Mouse (Mus musculus) lung, postnatal 14 days (tissue): Measurements from ENCODE around the gene Sema4d.

Experiments used
- DNase-seq: peaks from one replicate; pipeline ENCODE4 v3.0.0; 2021

The Sema4d gene

DNA sequence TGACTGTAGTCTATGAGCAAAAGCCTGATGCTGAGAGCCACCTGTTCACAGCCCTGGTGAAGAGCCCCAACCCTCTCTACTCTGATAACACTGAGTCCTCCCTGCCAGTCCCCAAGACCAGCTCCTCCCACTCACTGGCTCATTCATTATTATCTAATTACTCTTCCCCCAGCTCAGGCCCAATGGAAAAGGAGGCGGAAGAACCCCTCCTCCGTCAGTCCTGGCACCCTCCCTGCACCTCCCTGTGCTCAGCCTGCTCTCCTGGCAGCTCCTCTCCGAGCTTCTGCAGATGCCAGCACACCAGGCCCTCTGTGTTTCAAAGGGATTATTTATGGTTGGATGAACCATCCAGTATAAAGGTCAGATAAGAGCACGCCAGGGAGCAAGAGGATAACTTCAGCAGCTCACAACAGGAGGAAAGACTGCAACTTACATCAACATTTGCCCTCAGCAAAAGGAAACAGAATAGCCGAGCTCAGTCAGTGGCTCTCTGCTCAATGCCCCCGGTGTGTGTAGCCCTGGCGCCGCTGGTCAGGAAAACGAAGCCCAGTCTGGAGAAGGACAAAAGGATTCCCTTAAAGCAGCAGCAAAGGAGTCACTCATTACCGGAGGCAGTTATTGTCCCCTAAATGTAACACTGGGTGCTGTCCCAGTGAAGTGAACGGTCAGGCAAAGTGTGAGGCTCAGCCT is 16.4 kb downstream of the Sema4d start:
- peak; percentile 49 for DNase-seq

DNA sequence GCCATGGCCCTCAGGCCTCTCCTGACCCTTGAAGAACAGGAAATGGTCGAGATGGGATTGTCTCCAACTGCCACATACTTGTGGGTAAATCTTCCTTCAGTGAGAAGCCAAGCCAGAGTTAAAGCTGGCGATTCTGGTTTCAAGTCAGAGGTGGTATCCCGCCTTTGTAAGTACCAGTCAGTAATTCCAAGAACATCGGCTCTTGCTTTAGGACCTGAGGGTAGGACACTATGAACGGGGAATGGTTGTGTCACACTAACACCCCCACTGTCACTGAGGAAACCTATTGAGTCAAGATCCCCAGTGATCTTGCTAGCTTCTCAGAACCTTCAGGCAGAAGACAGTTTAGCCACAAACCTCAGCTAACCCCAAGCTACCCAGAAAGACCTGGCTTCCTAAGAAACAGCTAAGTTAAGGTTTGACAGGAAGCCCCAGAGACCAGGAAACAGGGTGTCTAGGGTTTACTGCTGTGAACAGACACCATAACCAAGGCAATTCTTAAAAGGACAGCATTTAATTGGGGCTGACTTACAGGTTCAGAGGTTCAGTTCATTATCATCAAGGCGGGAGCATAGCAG is 17.3 kb downstream of the Sema4d start:
- no peak for DNase-seq

DNA sequence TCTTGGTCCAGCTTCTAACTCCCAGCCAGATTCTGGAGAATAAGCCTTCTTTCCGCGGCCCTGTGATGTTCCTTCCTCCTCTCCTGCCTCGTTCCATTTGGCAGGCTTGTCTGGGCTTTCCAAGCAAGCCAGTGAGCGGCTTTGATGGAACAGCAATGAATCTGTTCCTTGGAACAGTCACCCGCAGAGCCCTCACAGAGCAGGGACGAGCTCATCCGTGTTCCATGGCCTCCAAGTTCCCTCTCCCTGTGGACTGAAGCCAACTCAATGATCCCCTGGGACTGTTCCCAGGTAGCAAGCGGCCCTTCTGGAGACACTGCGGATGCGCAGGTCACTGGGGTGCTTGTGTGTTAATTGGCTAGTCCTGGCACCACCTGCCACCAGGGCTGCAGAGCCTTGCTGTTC is 21.7 kb downstream of the Sema4d start:
- no peak for DNase-seq

DNA sequence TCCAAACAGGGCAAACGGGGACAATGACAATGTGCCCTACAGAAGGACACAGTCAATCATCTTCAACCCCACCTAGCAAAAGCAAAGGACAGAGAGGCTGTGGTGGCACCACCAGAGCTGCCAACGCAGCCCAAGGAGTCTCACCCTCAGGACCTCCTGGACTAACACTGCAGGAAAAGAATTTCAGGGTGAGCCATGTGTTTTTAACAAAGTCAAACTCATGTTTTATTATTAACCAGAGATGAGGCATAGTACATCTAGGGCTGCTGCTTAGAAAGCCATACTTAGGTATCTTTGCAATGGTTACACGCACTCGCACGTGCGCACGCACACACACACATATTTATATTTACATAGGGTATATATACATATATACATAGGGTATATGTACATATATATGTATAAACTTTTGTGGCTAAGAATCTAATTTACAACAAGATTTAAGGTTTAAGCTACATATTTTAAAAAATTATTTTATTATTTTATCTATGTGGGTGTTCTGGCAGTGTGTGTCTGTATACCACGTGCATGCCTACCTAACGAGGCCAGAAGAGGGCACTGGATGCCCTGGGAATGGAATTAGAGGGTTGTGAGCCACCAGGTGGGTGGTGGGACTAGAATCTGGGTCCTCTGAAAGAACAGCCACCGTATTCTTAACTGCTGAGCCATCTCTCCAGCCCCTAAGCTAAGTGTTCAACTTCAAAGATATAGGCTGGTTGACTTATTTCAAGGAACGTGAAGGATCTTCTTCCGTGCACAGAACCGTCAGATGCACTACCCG is 22.7 kb downstream of the Sema4d start:
- no peak for DNase-seq

DNA sequence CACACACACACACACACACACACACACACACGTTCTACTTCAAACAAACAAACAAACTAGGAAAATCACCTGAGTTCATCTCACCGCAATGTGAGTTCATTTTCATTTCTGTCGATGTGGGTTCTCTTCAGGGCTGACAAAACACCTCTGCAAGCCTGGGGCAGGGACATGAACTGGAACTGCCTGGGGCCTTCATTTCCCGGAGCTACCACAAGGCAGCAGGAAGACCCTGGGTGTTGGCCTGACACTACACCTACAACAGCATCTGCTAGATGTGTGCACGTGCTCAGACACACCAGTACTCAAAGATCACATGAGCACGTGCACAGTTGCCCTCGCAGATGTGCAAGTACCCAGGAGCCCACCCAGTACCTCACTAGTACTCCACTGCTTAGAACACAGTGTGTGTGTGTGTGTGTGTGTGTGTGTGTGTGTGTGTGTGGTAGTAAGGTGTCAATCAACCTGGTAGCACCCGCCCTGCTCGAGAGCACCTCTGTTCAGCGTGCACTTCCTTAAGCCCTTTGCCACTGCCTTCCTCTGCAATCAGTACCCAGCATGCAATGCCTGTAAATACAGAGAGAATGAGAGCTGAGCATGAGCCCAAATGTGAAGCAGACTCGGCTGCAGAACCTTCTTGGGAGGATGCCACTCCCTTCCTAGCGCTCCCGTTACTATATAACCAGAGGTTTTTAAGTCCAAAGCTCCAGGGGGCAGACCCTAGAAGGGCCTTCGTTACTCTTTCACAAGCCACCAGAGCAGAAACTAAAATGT is 25.4 kb downstream of the Sema4d start:
- no peak for DNase-seq

DNA sequence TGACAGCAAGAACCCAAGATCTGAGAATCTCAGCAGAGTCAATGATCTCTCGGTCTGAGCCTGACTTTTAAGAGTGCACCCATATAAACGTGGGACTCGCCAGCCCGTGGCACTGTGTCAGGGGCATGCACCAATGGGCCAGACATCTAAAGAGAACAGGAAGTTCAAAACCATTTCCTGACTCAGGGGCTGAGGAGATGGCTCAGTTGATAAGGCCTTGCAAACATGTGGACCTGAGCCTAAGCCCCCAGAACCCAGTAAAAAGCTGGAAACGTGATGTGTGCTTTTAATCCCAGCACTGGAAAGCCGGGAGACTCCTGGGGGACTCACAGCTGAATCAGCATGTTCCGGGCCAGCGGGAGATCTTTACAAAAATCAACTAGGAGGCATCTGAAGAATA is 26.0 kb downstream of the Sema4d start:
- DNase-seq = no peak

DNA sequence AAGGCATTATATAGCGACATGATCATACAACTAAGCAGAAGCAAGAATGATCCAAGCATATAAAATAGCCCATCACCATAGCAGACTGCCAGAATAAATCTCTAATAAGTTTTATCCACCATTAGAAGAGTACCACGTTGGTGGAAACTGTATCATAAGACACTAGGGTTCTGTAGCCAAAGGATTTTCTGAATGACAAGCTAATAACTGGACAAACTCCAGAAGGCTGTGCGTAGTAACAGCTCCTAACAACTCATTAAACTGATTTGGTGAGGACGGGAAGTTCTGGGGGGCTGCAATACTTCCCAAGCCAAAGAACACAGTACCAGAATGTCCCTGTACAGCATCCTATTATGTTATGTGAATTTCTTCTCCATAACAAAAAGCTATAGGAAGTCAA is 26.8 kb downstream of the Sema4d start:
- DNase-seq = no peak

DNA sequence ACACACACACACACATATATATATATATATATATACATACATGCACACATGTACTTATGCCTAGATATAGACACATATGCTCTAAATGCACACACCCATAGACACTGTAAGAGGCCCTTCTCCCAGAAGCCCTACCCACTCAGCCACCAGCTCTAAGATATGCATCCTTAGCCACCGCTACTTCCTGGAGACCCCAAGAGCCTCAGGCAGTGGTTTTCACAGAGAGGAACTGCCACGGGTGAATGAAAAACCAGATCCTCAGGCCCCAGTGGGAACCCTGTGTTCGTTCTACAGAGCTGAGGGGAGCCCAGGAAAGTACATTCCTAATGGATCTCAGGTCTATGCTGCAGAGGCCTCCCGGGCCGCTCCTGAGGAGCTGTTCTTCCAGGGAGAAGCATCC is 28.2 kb downstream of the Sema4d start:
- no peak for DNase-seq

DNA sequence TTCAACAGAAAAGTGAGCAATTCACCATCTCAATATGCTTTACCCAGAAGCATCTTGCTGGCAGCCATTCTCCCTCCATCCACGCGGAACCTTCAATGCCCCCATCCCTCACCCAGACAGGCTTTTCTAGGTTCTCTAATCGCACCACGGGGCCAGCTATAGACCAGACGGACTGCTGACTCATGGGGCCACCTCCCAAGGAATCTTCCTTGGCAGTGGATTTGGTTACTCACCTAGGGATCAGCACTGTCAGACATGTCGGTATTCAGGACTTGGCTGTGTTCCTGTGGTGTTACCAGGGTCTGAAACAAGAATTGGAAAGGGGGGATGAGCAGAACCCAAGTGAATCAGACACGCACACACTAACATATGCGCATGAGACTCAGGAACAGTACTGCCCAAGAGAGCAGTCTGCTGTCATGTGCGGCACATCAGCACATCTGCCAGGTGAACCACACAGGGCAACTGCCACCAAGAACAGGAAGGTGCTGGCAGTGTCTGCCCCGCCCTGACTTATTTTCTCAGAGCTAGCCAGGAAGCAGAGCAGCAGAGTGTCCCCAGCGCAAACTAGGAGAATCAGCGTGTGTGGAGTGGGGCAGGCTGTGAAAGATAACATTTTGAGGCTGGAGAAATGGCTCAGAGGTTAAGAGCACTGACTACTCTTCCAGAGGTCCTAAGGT is 30.4 kb downstream of the Sema4d start:
- DNase-seq = no peak

DNA sequence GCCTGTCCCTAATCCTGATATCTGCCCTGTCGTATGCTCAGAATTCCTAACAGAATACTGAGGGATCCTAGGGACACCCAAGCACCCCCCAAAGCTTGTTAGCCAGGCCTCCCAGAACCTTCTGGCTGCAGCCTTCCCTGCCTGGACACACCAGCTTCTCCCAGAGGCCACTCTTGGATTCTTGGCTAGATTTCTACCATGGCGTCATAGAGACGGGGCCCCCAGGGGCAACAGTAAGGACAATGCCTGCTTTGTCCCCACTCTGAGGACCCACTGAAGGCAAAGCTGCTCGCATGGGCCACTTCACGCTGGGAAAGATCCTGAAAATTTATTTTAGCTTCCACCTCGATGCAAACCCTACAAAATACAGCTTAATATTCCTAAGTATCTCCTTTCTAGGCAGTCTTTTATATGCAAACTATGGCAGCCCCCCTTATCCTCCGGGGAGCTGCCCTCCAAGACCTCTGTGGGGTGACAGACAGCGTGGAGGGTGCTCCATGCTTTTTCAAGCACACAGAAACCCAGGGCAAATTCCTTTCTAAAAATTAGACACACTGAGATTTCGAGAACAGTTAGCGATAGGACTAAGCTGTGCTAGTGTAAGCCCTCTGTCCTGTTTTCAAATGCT is 32.2 kb downstream of the Sema4d start:
- DNase-seq = no peak

DNA sequence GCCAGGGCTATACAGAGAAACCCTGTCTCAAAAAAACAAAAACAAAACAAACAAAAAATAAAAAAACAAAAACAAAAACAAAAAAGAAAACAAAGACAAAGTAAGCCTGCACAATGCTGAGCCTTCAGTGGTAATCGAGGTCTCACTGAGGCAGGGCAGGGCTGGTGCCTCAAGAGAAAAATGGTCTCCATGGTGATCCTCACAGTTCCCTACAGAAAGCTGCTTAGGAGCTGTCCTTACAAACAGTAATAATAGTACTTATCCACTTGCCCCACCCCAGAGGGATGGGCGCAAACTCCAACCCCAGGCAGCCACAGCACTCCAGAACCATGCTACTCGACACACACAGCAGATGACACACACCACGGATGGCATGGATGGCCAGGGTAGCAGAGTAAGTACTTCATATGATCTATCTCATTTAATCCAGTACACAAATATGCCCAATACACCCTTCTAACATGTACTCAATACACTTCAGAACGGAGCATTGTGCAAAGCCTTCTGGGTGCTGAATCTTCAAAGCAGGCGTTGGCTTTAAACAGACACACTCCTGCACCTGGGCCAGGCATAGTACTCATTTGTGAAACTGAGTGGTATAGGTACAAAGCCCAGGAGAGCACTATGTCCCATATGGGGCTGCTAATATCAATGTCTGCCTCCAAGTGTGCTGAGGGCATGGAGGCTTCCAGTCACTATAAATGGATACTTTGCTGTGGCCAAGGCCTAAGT is 34.1 kb downstream of the Sema4d start:
- DNase-seq = no peak

DNA sequence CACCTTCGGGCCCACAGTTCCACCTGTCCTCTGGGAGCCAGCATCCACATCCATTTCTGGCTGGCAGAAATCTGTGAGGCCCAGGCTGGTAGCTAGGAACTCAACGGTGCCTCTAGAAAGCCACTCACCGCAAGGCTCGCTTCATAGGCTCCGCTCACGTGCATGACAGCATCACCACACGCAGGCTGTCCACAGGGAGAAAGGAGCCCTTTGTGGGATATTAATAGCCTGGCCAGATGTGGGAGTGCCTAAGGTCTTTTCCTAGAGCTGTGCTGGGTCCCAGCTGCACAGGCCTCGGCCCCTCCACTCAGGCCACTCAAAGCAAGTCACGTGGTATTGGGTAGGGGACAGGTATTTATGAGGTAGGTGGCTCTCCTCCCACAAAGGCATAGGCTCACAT is 35.1 kb downstream of the Sema4d start:
- DNase-seq = no peak

DNA sequence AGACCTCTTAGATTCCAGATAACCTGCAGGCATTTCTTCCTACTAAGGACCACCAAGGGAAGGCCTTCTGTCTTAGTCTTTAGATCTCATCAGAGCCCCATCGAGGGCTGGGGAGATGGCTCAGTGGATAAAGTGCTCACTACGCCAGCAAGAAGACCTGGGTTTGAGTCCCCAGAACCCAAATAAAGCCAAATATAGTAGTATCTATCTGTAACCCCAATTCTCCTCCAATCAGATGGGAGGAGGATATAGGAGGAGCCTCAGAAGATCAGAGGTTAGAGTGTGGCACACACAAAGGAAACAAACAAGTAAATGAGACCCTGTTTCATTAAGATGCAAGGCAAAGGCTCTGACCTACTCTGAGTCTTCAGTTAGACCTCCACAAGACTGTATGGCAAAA is 36.4 kb downstream of the Sema4d start:
- DNase-seq = no peak

DNA sequence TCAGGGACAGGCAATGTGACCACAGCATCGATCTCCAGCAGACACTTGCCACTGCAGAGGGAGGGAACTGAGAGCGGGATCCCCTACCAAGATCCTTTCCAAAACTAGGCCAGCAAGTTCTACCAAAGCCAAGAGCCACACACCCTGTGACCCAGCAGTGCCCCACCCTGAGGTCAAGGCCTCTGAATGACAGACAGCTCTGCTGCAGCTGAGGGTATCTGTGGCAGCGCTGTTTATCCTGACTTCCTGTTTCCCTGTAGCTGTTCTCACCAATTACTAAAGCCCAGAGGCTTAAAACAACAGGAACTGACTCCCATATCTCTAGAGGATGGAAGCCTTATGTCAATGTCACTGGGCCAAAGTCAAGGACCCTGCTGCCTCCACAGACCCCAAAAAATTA is 37.0 kb downstream of the Sema4d start:
- no peak for DNase-seq

DNA sequence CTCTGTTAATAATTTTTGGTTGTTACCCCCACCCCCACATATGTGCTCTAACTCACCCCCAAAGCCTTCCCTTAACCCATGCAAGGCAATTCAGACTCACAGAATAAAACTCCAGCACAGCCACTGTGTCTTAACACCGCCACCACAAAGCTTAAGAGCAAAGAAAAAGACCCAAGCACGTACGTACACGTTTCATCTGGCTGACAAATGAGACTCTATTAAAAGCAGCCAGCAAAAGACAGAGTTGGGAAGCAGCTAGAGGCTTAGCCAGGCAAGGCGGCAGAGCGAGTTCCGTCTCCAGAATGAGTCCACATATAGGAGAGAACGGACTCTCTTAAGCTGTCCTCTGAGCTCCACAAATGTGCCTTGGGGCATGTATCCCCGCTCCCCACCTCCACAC is 37.5 kb downstream of the Sema4d start:
- no peak for DNase-seq

DNA sequence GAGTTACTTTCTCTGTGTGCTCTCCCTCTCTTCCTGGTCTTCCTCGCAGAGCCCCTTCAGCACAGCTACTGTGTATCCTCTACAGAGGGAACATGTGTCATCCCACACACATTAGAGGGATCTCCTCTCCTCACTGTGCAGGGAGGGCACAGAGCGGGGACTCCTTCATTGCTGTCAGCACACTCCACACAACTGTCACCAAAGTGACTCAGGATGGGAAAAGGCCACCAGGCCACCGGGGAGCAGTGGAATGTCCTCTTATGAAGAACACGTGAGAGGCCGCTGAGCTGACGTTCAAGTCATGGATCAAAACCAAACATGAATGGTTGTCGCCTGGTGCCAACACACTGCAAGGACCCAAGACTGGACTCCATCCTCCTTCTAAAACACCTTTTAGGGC is 38.0 kb downstream of the Sema4d start:
- DNase-seq = no peak

DNA sequence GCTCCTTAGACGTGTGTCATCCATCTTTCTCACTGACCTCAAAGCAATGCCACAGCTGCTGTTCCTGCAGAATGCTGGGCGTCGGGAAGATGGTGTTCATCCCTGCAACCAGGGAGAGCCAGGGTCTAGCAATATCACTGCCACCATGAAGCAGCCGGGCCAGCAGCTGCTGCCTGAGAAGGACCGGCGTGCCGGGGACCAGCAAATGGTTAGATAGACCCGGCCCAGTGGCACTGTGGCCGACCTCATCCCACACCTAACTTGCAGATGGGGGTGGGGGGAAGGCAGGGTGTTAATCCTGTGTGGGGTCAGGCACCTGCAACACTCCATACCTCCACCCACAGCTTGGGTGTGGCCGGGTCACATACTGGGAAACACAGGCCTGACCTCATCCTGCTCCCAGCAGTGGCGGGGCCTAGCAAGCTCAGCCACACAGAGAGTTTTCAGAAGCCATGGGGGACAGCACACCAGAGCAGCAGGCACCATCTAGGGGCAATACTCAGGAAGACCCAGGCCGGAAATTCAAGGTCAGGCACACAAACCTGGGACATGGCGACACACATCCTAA is 38.9 kb downstream of the Sema4d start:
- no peak for DNase-seq

DNA sequence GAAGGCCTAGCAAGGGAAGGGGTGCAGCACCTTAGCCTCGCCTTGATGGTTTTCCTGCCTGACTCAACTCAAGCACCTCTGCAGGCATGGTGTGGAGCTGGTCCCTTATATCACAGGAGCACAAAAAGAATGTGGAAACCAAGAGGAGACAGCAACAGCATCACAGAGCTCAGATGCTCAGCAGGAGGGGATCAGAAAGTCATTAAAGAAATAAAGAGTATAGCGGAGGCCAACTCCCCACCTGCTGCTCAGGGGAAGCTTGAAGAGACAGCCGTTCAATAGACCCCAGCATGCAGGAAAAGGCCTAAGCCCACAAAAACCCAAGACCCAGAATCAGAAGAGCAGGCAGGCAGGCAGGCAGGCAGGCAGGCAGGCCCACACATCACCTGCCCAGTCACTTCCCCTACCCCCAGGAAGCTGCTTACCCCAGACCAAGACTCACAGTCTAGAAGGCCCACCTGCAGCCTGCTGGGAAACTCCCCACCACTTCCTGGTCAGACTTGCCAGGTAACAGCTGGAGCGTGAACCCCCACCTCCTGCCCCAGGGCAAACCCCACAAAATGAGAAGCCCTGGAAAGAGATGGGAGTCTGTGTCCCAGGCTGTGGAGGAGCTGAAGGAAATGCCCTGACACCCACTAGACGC is 39.6 kb downstream of the Sema4d start:
- no peak for DNase-seq

DNA sequence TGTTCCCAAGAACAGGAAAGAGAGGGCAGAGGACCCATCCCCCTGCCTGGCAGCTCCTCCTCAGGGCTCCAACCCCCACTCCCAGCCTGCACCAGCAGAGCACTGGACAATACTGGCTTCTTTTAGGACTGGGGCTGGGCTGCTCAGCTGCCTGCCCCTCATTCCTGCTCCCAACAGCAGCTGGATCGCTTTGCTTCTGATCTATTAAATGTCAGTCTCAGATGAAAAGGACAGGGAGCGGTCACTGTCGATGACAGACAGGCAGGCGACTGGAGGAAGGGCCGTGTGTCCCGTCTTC is 40.4 kb downstream of the Sema4d start:
- no peak for DNase-seq

DNA sequence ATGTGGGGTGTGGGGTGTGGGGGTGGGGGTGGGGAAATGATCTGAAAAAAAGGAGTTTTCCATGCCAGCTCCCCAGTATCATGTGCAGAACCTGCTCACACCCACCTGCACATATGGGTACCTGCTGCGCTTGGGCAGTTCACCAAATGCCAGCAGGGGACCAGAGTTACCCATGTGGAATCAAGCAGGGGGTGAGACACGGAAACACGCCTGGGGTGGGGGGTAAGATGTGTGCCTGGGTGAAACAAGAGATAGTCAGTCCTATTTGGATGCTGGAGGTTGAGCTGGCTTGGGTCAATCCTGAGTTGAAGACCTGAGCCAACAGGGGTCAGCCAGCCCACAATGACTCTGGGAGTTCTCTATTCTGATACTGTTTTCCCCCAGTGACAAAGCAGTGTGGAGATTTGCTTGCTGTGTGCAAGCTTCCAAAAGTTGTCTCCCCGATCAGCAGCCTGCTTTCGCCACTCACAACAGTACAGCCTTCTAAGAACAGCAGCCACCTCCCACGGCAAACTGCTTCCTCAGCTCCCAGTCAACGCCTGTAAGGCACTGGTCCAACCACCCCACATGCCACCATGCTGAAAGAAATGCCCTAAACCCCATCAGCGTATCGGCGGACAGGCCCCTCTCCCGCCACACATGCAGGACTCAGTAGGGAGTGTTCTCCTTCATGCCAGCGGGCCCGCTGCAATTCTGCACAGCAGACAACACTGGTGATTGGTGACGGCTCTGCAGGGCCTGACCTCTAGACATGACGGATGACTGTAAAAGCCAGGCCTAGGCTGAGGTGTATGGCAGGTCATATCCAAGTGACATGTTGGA is 41.0 kb downstream of the Sema4d start:
- DNase-seq = no peak
